Mouse (Mus musculus) NIH3T3 (cell line): Measurements from ENCODE around the gene Poc5.
A peak's percentile ranks its signal among the peaks of the same experiment; 100 is the strongest.

Source experiments
- DNase-seq: peaks from one replicate; pipeline ENCODE4 v3.0.0-alpha.2; 2012; ENCODE audit warnings: low read depth

Poc5 gene

DNA sequence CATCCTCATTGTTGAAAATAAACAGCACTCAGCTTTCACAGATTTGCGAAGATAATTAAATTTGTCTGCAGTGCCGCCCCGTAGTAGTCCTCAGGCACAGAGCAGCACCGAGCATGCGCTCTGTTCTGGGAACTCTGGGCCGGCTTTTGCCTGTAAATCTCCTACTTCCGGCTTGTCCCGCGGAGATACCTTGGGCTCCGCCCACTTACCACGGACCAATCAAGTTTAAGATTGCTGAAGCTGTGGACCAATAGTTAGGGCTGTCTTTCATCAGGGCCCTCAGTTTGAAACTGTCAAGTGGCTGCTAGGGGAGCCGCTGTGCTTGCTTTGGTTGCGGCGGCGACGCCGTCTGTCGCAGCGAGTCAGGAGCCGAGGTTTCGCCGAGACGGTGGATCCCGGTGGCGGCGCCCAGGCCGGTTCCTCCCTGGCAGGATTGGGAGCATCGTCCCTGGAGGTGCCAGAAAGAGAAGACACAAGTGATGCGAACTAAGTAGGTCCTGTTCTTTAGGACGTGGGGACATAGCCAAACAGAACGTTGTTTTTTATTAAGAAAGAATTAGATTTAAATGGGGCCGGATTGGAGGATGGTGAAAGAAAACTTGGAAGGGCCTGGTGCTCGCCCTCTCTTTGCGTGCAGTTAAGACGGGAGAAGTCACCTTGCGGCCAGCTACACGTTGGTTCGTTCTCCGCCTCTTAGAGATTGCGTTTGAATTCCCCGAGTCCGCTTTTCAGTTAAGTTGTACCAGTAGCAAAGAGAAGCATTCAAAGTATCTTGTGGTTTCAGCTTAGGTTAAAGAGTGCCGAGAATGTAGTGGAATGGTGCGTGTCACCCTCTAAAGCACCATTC lies at the start of gene Poc5:
Gene Poc5, plus strand, starts transcription at position 253 of the 847 bp plus-strand sequence.
- peak; percentile 97 for DNase-seq

DNA sequence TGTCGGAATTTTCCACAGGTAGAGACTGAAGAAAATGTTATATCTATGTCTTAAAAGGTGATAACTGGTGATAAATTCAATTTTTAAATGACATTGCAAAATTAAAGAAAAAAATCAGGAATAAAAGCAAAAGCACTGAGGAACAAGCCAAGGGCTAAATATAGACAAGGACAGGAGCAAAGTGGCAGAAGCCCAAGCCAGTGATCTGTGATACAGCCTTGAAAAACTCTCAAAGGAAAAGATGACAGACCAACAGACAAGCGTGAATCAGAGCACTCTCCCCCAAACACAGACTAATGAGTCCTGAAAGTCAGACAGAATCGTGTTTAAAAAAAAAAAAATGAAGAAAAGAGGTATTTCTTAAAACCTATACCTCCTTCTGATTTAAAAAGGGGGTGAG lies 46.6 kb upstream of the Poc5 start:
- DNase-seq, result no peak

DNA sequence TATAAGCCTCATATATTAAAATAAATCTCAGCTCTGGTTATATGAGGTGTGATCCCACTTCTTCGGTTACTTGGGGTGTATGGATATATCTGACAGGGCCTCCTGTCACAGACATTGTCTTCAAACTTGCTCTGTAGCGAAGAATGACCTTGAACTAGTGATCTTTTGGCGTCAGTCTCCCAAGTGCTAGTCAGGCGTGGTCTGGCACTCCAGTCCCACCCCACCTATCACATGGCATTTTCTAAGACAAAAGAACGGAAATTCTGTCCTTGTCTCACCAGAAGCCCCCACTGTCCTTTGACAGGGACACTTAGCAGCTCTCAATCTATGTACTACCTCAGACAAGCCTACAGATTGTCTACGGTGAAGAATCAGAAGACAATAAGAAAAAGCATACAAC lies 43.3 kb upstream of the Poc5 start:
- DNase-seq, result no peak

DNA sequence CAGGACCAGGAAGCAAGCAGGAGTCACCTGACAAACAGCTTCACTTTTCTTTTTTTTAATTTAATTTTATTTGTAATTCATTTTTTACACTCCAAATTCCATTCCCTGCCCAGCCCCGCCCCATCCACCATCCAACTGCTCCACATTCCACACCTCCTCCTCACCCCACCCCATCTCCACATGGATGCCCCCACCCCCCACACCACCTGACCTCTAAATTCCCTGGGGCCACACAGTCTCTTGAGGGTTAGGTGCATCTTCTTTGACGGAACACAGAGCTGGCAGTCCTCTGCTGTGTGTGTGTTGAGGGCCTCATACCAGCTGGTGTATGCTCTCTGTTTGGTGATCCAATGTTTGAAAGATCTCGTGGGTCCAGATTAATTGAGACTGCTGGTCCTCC lies 41.5 kb upstream of the Poc5 start:
- no peak for DNase-seq

DNA sequence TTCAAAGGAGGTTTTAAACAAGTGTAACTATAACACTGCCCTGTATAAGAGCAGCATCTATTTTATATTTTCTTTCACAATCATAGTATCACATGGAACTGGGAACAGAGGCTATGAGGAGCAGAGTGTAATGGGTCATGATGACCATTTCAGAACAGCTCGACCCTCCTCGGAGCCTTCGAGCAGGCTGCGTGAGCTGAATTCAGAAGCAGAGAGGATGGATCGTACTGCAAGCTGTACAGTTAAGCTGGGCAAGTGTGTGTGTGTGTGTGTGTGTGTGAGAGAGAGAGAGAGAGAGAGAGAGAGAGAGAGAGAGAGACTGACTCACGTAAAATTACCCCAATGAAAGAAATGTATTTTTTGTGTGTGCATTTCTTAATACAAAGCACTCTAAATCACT lies 37.9 kb upstream of the Poc5 start:
- DNase-seq, result no peak

DNA sequence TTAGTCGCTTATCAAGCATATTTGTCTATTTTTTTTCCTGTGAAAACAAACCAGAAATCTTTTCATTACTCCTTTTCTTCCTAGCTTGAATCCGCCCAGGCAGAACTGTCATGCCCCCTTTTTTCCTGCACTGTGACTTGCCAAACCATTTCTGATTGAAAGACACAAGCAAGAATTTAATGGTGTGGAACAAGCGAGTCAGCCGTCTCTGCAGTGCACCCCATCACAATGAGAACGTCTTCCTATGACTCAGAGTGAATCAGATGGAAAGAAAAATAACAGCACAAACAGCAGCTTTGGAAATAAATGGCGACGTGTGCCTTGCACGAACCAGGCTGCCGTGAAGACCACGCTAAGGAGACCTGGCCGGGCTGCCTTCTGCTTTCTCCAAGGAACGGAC lies 36.8 kb upstream of the Poc5 start:
- peak; percentile 45 for DNase-seq

DNA sequence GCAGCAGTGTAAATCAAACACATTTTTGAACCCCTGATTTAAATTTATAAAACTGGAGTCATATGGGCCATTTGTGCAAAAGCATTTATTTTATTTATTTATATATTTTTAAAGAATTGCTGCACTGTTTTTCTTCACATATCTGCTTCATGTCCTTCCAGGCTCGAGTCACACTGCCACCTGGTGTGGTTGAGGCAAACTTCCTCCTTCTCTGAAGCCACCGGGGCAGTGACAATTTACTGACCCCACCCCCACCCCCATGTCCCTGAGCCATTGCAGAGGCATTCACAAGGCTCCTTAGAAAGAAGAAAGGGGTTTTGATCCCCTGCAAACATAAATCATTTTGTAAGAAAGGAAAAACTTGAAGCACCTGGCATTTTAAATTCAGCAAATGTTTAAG lies 12.6 kb upstream of the Poc5 start:
- DNase-seq, result no peak

DNA sequence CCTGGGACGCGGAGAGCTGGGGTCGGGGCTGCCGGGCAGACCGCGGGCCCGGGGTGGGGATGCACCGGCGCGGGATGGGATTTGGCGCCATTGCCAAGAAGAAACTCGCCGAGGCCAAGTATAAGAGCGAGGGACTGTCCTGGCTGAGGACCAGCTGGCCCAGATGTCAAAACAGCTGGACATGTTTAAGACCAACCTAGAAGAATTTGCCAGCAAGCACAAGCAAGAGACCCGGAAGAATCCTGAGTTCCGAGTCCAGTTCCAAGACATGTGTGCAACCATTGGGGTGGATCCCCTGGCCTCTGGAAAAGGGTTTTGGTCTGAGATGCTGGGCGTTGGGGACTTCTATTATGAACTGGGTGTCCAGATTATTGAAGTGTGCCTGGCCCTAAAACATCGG lies 11.2 kb upstream of the Poc5 start:
- peak; percentile 4 for DNase-seq

DNA sequence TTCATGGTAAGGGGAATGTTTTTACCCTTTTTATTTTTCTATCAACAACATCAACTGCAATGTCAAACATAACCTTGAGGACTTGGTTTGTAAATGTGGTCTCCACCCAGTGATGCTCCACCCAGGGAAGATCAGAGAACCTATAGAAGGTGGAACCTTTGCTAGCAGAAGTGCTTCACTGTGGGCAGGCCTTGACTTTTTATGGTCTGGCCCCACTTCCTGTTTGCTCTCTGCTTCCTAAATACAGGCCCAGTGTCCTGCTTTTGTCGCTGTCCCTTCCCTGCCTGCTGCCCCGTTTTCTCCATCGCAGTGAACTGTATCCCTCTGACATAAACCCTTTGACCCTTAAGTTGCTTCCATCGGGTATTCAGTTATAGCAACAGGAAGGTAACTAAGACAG lies 10.2 kb upstream of the Poc5 start:
- no peak for DNase-seq

DNA sequence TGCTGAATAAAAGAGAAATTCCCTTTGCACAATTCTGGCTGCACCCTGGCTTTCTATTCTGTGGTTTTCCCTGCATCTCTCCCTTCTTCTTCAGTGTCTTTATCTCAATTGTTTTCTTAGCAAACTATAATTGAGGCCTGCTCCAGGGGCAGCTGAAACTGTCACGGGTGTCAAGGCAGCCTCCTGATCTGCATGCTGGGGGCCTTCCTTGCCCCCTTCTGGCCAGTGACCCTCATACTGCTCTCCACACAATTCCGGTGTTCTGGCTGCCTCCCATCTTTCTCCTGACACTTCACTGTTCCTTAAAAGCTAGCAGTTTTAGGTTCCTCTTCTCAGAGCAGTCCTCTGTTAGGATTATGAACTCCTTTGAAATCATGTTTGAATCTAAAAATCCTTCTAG lies 1.2 kb downstream of the Poc5 start:
- no peak for DNase-seq

DNA sequence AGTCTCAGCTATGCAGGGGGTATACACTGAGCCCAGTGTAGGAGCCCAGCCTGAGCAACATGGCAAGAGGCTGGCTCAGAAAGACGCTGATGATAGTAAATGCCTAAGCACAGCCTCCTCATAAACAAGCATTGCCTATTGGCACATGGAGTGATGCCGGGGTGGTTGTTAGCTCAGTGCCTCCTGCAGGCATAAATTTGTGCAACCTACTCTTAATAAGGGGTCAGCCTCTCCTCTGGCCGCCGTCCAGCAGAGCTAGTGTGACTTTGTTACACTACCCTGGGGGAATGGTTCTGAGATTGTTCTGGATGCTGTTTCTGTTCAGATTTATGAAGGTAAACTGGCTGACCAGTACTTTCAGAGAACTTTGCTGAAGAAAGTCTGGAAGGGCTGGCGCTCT lies 13.2 kb downstream of the Poc5 start:
- no peak for DNase-seq

DNA sequence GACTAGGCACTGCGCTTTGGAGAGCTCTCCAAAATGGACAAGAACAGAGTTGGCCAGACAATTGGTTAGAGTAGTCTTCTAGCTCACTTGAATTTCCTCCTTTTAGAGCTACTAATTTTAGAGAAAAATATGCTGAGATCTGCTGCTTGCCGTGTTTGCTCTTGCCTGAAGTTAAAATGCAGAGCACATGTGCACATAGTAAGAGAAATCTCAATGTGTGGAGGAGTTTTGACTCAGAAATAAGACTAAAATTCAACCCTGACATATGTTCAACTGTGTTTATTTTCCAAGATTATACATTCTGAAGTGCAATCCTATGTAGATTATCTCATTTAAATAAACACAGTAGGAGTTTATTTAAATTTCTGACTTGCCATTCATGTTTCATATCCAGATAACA lies 17.4 kb downstream of the Poc5 start:
- DNase-seq, result no peak

DNA sequence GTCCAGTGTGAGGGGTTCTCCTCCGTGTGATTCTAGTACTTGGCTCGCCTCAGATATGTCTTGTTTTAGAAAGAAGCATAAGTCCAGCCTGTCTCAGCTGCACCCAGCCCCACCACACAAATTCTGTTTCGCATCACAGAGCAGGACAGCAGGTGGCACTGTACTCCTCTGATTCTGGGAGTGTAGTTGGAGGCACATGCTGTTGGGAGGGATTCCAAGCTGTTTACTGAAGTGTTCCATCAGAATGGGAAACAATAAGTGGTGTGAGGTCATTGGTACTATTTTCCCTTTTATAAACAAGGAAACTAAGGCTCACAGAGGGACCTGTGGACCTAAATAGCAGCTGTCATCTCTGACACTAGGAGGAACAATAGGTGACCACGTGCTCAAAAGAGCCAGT lies 18.9 kb downstream of the Poc5 start:
- peak; percentile 48 for DNase-seq

DNA sequence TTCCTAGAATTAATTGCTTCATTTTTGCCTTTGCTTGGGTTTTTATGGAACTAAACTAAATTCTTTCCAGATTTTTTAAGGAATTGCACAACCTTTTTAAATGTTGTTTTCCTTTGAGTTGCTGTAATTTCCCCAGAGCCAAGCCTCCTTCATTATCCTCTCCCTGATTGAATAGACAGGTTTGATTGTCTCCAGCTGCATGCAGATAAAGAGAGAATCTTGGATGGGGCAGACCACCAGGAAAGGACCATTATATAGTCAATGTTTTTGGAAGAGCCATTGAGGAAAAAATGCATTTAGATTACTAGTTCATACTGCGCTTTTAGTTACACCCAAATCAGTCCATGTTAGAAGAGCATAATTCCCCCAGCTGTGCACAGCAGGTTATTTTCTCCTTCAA lies 20.7 kb downstream of the Poc5 start:
- DNase-seq, result peak; percentile 16

DNA sequence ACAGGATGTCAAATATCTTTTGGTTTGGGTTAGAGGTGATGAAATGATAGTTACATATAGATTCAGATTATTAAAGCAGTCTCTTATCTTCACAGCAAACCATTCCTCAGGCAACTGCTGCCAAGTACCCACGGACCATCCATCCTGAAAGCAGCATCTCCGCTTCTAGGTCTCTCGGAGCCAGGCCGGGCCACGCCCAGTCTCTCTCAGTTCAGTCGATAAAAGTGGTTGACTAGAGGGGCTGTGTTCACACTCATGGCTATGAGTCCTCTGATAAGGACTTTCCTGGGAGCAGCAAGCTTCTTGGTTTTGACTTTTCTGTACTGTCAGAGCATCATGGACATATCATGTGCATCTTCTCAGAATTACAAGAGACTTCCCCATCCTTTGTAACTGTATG lies 26.3 kb downstream of the Poc5 start:
- DNase-seq, result no peak

DNA sequence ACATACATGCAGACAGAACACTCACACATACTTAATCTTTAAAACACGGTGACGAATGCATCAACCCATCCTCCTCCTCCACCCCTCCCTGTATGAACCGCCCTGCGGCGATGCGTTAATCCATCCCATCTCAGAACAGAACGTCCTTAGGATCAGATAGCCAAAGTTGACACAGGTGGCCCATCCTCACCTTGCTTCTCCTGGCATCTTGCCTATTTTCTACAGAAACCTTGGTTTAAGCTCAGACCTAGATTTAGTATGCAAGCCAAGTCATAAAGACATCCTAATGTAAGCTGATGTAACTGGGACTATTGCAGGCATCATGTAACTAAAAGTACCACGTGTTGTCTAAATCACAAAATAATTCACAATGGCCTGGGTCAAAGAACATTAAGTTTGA lies 28.3 kb downstream of the Poc5 start:
- no peak for DNase-seq

DNA sequence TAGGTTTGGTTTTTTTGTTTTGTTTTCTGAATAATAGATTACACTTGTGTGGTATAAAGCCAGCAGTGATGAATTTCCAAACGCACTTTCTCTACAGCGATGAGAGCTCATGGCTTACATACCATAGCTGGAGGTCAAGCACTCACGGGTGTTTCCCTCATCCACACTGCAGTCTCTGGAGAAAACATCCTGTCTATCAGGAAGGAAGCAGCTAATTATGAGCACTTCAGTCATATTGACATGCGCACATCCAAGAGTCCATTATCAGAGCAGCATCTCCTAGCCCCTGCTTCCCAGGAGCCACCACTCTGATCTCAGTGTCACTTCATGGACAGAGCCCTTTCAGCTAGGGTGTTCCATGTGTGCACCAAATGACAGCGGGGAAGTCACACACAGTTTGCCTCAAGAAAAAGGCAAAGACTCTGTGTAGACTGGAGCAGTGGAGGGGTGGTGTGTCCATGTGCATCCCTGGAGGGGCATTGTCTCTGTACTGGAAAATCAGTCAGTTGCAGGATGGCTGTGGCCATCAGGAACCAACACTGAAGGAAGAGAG lies 29.2 kb downstream of the Poc5 start:
- DNase-seq, result no peak

DNA sequence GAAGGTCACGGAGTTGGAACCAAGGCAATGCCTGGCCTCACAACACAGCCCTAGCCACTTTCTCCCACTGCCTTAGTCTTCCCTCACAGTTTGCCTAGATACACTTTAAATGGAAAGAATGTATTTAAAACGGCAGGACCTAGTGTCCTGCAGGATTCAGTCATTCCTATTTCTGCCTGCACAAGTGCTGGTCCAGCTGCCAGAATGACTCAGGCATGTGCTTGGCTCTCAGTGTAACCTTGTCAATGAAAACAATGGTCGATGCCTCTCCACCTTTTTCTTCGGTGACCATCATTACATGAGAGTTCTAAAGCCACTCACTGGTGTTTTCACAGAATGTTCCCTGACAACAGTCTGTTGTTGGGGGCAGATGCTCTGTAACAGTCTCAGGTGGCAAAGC lies 30.4 kb downstream of the Poc5 start:
- DNase-seq, result peak; percentile 22

DNA sequence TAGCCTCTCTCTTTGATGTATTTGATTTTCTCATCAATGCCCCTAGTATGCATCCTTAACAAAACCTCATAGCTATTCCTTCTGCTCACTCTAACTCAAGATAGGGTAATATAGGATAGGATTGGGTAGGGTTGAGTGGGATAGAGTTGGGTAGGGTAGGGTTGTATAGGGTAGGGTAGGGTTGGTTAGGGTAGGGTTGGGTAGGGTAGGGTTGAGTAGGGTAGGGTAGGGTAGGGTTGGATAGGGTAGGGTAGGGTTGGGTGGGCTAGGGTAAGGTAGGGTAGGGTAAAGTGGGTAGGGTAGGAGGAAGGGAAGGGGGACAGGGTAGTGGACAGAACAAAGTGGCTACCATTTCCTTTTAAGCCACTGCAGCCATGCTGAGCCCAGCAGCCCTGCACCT lies 33.1 kb downstream of the Poc5 start:
- no peak for DNase-seq

DNA sequence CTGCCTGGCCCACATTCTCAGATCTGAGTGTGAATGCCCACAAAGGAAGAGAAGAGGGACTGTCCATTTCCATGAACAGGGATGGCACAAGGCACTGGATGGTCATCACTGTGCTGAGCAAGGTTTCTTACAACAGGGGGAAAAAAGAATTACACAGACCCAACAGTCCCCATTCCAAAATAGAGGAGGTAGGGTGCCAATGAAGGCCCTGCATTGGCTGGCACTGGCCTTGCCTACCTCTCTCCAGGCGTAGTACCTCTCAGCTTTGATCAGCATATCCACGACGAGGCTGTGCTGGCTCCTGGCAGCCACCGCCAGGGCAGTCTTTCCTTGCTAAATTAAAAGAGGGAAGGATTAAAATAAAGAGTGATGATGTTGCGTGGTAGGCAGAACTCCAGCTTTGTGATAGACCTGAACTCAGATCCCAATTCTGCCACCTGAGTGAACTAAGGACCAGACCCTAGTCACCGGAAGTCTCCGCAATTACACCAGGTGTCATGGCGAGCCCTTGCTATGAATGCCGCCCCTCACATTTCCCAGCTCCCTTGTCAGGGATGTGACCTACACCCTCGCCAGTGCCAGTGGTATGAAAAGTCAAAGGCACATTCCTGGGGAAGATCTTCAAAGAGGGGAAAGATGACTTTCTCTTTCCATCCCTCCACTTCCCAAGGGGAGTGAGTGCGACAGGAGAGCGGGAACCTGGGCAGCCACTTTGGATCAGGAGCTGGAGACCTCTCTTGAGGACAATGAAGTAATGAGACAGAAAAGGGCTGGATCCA lies 36.6 kb downstream of the Poc5 start:
- no peak for DNase-seq

DNA sequence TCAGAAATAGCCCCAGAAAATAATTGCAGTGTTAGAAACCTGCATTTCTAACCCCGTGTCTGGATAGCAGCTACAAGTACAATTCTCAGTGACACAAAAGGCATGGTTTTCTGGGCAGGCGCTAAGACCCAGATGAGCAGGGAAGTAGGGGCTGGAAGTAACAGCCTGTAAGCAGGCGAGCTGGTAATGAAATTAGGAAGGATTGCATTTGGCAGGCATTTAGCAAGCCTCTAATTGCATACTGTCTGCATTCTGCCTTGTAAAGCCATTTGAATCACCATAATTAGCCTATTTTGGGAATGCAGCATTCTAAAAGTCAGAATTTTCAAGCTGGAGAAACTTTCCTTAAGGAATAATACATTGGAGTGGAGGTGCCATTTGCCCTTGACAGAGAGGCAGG lies 38.0 kb downstream of the Poc5 start:
- DNase-seq, result no peak

DNA sequence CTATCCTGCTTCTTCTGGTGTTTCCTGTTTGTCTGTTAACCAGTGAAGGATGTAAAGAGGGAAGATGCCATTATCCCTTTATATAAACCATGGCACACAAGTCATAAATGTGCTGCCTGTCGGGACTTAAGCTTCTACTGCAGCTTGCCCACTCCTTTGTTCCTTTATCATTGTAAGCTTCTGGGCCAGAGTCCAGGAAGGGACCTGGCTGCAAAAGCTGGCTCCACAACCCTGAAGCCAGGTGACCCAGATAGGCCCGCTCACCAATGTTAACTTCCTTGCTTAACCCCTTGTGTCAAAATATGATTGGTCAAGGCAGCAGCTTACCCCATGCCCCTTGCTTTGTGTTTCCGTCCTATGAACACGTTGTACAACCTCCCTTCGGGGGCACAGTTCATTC lies 40.4 kb downstream of the Poc5 start:
- no peak for DNase-seq

DNA sequence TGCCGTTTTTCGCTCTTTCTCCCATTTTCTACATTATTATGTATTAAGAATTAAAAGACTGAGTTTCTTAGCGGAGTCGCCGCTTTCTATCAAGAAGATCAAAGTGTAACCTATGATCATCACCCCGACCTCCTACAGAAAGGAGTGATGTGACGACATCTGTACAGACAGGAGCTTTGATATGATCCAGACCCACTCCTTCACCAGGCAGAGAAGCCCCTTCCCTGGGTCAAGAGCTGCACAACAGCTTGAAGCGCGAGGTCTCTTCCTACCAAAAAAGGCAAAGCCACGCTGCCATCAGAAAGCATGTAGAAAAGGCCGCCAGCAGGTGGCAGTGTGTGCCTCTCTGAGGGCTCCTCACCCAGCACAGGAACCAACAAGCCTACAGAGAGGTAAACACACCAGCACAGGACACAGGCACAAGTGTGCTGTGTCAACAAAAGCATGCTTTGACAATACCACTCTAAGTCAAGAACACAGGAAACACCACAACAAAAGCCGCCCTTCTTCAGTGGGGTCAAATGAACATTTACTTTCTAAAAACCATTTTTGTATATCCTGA lies 43.6 kb downstream of the Poc5 start:
- peak; percentile 88 for DNase-seq
